Mouse (Mus musculus) limb, embryonic 15.5 days (tissue): ENCODE results near the gene Krtap4-9. TPM values are rescaled to one million over a fixed set of nuclear protein-coding genes. Genes with fewer than 3 reads are reported as not detected.
"Not testable (repeated sequence)": the region's sequence is repeated elsewhere in the genome, so short reads cannot be mapped to it uniquely, and the experiment has no call there.

Source experiments
- ATAC-seq: fragments of 200-750 bp; cut with Nextera tagmentation; 2 replicates; pipeline ENCODE4 v1.8.0; 2017; ENCODE audit warnings: low read depth, moderate TSS enrichment; ENCODE audit not compliant: insufficient number of reproducible peaks, low FRiP score, low TSS enrichment
- H3K27ac ChIP-seq: fragments of 300-500 bp; sonication (generic); 2 replicates; pipeline ENCODE4 v1.5.1; 2015; ENCODE audit warnings: moderate library complexity, mild to moderate bottlenecking, inconsistent platforms
- H3K27me3 ChIP-seq: fragments of 300-500 bp; sonication (generic); 2 replicates; pipeline ENCODE4 v1.6.1; 2015; ENCODE audit warnings: inconsistent platforms
- H3K36me3 ChIP-seq: fragments of 300-500 bp; sonication (generic); 2 replicates; pipeline ENCODE4 v1.6.1; 2015; ENCODE audit warnings: inconsistent platforms
- H3K4me1 ChIP-seq: fragments of 300-500 bp; sonication (generic); 2 replicates; pipeline ENCODE4 v1.6.1; 2015; ENCODE audit warnings: inconsistent platforms
- H3K4me2 ChIP-seq: fragments of 300-500 bp; sonication (generic); 2 replicates; pipeline ENCODE4 v1.6.1; 2015; ENCODE audit warnings: mild to moderate bottlenecking, inconsistent platforms
- H3K4me3 ChIP-seq: fragments of 300-500 bp; sonication (generic); 2 replicates; pipeline ENCODE4 v1.5.1; 2015; ENCODE audit warnings: mild to moderate bottlenecking, inconsistent platforms
- H3K9ac ChIP-seq: fragments of 300-500 bp; sonication (generic); 2 replicates; pipeline ENCODE4 v1.6.1; 2015; ENCODE audit warnings: inconsistent platforms
- H3K9me3 ChIP-seq: fragments of 300-500 bp; sonication (generic); 2 replicates; pipeline ENCODE4 v1.6.1; 2016; ENCODE audit warnings: inconsistent platforms
- WGBS: fragments of 180-500 bp; shearing (Covaris S2); methylation state at CpG from one replicate; pipeline ENCODE4 v1.1.7; 2015; 5-methylcytosine and 5-hydroxymethylcytosine counted together
- polyA plus RNA-seq: library from polyadenylated mRNA; unstranded; fragments of >200 nt; fragmentation: Nextera tagmentation; extraction: Ambion mirVana; gene quantifications from 2 replicates; pipeline ENCODE4 v1.2.1, GENCODE M21; 2015

Gene Krtap4-9
- polyA plus RNA-seq: not detected in 2 replicates

DNA sequence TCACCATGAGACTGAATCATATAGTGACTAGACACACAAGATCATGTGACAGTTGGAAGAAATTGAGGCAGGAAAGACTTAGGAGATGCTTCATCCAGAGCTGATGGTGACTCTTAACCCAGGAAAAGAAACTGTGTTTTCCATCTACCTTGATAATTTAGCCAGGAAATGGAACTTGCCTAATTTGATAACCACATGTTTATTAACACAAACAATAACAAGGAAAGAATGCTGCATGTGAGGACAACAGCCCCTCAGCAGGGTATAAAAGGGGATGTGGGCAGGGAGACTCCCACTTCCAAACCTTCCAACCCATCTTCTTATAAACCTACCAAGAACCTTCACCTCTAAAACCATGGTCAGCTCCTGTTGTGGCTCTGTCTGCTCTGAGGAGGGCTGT lies at the start of gene Krtap4-9:
TSS of gene Krtap4-9 (plus strand) at position 301 of the 400 bp plus-strand sequence.
- H3K4me2 ChIP-seq: not testable (repeated sequence)

DNA sequence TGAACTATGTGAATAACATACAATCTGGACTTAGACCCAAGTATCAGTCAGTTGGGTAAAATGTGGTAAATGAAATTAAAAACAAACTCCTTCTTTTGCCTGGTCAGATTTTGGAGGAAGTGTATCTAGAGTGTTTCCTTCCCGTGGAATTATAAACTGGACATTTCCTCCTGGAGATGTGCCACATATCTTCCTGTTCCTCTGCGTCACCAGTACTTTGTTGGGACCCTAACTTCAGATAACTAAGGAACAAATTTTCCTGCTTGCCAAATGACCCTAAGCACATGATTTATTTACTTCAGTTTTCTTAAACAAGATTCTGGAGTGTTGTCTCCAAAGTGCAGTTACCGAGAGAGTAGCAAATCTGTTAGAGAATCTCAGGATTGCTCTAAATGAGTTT lies 41.0 kb upstream of the Krtap4-9 start:
- no peak for ATAC-seq
- Histone ChIP-seq H3K36me3 (no peaks in the 10 kb centered on the region), H3K4me1 (no peaks in the 10 kb centered on the region), H3K27ac (no peak overlapping the region), H3K9ac (no peak overlapping the region), H3K4me3 (no peak overlapping the region), H3K27me3 (no peaks in the 10 kb centered on the region), H3K4me2 (no peak overlapping the region), H3K9me3 (no peaks in the 10 kb centered on the region)
- WGBS: 85% methylated on average over 3 of the region's 3 CpGs

More for the DNA sequence above, at the start of gene Krtap4-9:
- not testable (repeated sequence) for H3K9me3 ChIP-seq, H3K27me3 ChIP-seq, H3K27ac ChIP-seq, H3K9ac ChIP-seq, H3K4me1 ChIP-seq, H3K4me3 ChIP-seq, ATAC-seq, H3K36me3 ChIP-seq

DNA sequence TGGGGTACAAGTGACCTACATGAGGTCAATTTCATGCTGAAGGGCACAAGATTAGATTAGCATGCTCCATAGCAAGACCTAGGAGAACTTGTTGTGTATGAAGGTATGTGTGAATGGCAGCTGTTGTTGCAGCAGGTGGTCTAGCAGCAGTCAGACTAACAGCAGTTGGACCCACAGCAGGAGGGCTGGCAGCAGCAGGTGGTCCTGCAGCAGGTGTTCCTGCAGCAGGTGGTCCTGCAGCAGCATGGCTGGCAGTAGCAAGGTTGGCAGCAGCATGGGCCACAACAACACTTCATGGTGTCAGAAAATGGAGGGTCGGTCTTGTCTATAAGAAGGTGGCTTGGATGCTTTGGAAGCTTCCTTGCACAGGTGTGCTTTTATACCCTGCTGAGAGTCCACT lies 26.1 kb upstream of the Krtap4-9 start:
- Histone ChIP-seq H3K4me2 (no peak overlapping the region), H3K27ac (no peak overlapping the region), H3K9me3 (no peaks in the 10 kb centered on the region), H3K9ac (no peak overlapping the region), H3K4me3 (no peak overlapping the region), H3K4me1 (no peaks in the 10 kb centered on the region), H3K27me3 (no peaks in the 10 kb centered on the region), H3K36me3 (no peaks in the 10 kb centered on the region)
- WGBS: 93% methylated on average over 1 of the region's 1 CpGs
- no peak for ATAC-seq

DNA sequence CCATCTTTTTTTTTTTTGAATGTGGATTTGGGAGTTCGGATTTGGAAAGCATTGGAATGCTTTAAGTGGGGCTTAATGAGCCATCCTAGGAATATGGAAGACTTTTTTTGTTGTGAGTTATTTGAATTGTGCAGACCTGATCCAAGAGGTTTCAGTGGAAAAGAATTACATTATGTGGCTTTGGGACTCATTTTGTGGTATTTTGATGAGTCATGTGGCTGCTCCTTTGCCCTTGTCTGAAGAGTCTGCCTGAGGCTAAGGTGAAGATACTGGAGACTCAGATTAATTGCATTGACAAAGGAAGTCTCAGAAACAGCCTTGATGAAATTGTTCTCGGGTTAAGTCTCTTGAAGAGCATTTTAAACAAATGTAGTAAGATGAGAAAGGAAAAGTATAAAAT lies 16.6 kb upstream of the Krtap4-9 start:
- Histone ChIP-seq H3K36me3 (no peaks in the 10 kb centered on the region), H3K27ac (no peak overlapping the region), H3K9me3 (no peaks in the 10 kb centered on the region), H3K4me3 (no peak overlapping the region), H3K9ac (no peak overlapping the region), H3K27me3 (no peaks in the 10 kb centered on the region), H3K4me2 (no peak overlapping the region), H3K4me1 (no peaks in the 10 kb centered on the region)
- no peak for ATAC-seq
- WGBS: 63% methylated on average over 2 of the region's 2 CpGs

DNA sequence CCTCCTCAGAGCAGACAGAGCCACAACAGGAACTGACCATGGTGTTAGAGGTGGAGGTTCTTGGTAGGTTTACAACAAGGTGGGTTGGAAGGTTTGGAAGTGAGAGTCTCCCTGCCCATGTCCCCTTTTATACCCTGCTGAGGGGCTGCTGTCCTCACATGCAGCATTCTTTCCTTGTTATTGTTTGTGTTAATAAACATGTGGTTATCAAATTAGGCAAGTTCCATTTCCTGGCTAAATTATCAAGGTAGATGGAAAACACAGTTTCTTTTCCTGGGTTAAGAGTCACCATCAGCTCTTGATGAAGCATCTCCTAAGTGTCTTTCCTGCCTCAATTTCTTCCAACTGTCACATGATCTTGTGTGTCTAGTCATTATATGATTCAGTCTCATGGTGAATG lies 12.2 kb upstream of the Krtap4-9 start, which contains the start of gene Gm11595:
TSS of gene Gm11595 (minus strand) at position 101 of the 400 bp plus-strand sequence.
- H3K4me2 ChIP-seq: not testable (repeated sequence)

DNA sequence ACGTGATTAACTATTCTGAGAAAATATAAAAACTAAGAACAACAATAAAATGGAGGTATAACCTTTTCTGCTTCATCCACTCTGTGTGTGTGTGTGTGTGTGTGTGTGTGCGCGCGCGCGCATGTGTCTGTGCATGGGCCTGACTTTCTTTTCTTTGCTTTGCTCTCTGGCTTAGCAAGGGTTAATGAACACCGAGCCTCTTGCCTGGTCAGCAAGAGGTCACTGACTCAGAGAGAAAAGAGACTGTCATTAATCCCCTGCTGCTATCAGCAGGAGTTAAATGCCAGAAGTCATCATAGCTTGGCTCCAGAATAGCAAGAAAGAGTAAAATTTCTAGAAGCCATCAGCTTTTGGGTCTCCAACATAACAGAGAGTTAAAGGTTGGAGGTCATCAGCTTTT lies 6.6 kb upstream of the Krtap4-9 start:
- H3K9me3 ChIP-seq: no peaks in the 10 kb centered on the region
- H3K27me3 ChIP-seq: no peaks in the 10 kb centered on the region
- H3K36me3 ChIP-seq: no peaks in the 10 kb centered on the region
- no peak overlapping the region for H3K9ac ChIP-seq
- no peak overlapping the region for H3K4me2 ChIP-seq
- no peak overlapping the region for H3K27ac ChIP-seq
- 65% methylated on average over 7 of the region's 7 CpGs for WGBS
- no peak overlapping the region for H3K4me3 ChIP-seq
- H3K4me1 ChIP-seq: no peaks in the 10 kb centered on the region
- ATAC-seq: no peak

More for the DNA sequence above, 12.2 kb upstream of the Krtap4-9 start, which contains the start of gene Gm11595:
- H3K27me3 ChIP-seq, ATAC-seq, H3K9ac ChIP-seq, H3K4me3 ChIP-seq, H3K36me3 ChIP-seq, H3K9me3 ChIP-seq, H3K27ac ChIP-seq, H3K4me1 ChIP-seq: not testable (repeated sequence)

DNA sequence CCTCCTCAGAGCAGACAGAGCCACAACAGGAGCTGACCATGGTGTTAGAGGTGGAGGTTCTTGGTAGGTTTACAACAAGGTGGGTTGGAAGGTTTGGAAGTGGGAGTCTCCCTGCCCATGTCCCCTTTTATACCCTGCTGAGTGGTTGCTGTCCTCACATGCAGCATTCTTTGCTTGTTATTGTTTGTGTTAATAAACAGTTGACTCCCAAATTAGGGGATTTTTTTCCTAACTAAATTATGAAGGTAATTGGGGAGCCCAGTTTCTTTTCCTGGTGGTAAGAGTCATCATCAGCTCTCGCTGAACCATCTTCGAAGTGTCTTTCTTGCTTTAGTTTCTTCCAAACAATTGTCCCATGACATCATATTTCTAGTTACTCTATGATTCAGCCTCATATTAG lies 4.4 kb upstream of the Krtap4-9 start, which contains the start of gene Krtap4-8:
TSS of gene Krtap4-8 (minus strand) at position 101 of the 400 bp plus-strand sequence.
- no peak for ATAC-seq
- Histone ChIP-seq H3K36me3 (no peaks in the 10 kb centered on the region), H3K27ac (no peak within 1 kb of the TSS), H3K4me2 (no peak within 1 kb of the TSS), H3K4me3 (no peak within 1 kb of the TSS), H3K27me3 (no peaks in the 10 kb centered on the region), H3K9ac (no peak within 1 kb of the TSS), H3K4me1 (no peaks in the 10 kb centered on the region), H3K9me3 (no peaks in the 10 kb centered on the region)
- 89% methylated on average over 2 of the region's 2 CpGs for WGBS

DNA sequence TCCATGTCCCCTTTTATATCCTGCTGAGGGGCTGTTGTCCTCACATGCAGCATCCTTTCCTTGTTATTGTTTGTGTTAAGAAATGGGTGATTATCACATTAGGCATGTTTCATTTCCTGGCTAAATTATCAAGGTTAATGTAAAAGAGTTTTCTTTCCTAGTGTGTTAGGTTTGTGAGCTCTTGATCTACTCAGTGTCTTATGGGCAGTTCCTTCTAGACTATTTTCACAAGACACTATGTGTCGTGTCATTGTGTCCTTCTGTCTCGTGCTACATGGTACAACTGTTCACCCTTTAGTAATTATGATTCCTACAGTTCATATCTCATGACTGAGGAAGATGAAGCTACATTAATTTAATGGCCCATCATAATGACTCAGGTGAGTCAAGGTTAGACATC lies 8.4 kb downstream of the Krtap4-9 start, which contains the start of gene Gm11596:
TSS of gene Gm11596 (minus strand) at position 101 of the 400 bp plus-strand sequence.
- no peaks in the 10 kb centered on the region for H3K36me3 ChIP-seq
- no peak within 1 kb of the TSS for H3K4me3 ChIP-seq
- H3K4me2 ChIP-seq: no peak within 1 kb of the TSS
- H3K9me3 ChIP-seq: no peaks in the 10 kb centered on the region
- H3K27me3 ChIP-seq: 0 out of 2 replicates have a peak, but pooled peaks cover 3% of the 10 kb centered on the region
- H3K27ac ChIP-seq: no peak within 1 kb of the TSS
- no peak within 1 kb of the TSS for H3K9ac ChIP-seq
- no peaks in the 10 kb centered on the region for H3K4me1 ChIP-seq
- ATAC-seq: no peak
- WGBS: 73% methylated on average over 2 of the region's 2 CpGs

DNA sequence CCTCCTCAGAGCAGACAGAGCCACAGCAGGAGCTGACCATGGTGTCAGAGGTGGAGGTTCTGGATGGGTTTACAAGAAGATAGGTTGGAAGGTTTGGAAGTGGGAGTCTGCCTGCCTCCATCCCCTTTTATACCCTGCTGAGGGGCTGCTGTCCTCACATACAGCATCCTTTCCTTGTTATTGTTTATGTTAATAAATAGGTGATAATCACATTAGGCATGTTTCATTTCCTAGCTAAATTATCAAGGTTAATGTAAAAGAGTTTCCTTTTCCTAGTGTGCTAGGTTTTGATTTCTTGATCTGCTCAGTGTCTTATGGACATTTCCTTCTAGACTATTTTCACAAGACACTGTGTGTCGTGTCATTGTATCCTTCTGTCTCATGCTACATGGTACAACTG lies 13.8 kb downstream of the Krtap4-9 start, which contains the start of gene Gm11569:
TSS of gene Gm11569 (minus strand) at position 101 of the 400 bp plus-strand sequence.
- H3K4me1 ChIP-seq, H3K9me3 ChIP-seq, H3K4me2 ChIP-seq, H3K36me3 ChIP-seq, H3K27me3 ChIP-seq, H3K4me3 ChIP-seq, H3K27ac ChIP-seq, ATAC-seq, H3K9ac ChIP-seq: not testable (repeated sequence)
- WGBS: no CpG with 5 or more reads among the region's 1 CpGs

DNA sequence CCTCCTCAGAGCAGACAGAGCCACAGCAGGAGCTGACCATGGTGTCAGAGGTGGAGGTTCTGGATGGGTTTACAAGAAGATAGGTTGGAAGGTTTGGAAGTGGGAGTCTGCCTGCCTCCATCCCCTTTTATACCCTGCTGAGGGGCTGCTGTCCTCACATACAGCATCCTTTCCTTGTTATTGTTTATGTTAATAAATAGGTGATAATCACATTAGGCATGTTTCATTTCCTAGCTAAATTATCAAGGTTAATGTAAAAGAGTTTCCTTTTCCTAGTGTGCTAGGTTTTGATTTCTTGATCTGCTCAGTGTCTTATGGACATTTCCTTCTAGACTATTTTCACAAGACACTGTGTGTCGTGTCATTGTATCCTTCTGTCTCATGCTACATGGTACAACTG lies 19.3 kb downstream of the Krtap4-9 start, which contains the start of gene Gm11554:
TSS of gene Gm11554 (minus strand) at position 101 of the 400 bp plus-strand sequence.
- WGBS: no CpG with 5 or more reads among the region's 1 CpGs
- not testable (repeated sequence) for H3K36me3 ChIP-seq, H3K9me3 ChIP-seq, ATAC-seq, H3K27me3 ChIP-seq, H3K27ac ChIP-seq, H3K9ac ChIP-seq, H3K4me2 ChIP-seq, H3K4me1 ChIP-seq, H3K4me3 ChIP-seq

DNA sequence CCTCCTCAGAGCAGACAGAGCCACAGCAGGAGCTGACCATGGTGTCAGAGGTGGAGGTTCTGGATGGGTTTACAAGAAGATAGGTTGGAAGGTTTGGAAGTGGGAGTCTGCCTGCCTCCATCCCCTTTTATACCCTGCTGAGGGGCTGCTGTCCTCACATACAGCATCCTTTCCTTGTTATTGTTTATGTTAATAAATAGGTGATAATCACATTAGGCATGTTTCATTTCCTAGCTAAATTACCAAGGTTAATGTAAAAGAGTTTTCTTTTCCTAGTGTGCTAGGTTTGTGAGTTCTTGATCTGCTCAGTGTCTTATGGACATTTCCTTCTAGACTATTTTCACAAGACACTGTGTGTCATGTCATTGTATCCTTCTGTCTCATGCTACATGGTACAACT lies 24.8 kb downstream of the Krtap4-9 start, which contains the start of gene Krtap4-13:
TSS of gene Krtap4-13 (minus strand) at position 101 of the 400 bp plus-strand sequence.
- ATAC-seq, H3K27ac ChIP-seq, H3K4me1 ChIP-seq, H3K9ac ChIP-seq, H3K36me3 ChIP-seq, H3K27me3 ChIP-seq, H3K9me3 ChIP-seq, H3K4me2 ChIP-seq, H3K4me3 ChIP-seq: not testable (repeated sequence)

DNA sequence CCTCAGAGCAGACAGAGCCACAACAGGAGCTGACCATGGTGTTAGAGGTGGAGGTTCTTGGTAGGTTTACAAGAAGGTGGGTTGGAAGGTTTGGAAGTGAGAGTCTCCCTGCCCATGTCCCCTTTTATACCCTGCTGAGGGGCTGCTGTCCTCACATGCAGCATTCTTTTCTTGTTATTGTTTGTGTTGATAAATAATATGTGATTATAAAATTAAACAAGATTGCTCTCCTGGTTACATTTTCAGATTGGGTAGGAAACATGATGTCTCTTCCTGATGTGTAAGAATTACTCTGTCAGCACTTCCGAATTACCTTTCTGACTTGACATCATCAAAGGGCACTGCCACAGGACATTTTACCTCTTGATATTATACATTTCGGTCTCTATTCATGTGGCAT lies 30.6 kb downstream of the Krtap4-9 start, which contains the start of gene Gm11564:
TSS of gene Gm11564 (minus strand) at position 101 of the 400 bp plus-strand sequence.
- H3K4me1 ChIP-seq, ATAC-seq, H3K36me3 ChIP-seq, H3K4me2 ChIP-seq, H3K27me3 ChIP-seq, H3K9ac ChIP-seq, H3K9me3 ChIP-seq, H3K27ac ChIP-seq, H3K4me3 ChIP-seq: not testable (repeated sequence)
- 78% methylated on average over 2 of the region's 2 CpGs for WGBS
